Mouse (Mus musculus): ENCODE measurements around the gene Pnpla2.

- TF ChIP-seq CTCF (IDR thresholded peaks at IDR 0.05; ENCODE audit: low read depth) = no peak
- no peak for TF ChIP-seq EP300 (optimal IDR thresholded peaks at IDR 0.05)
Measured at GRCm38 (mm10) chr7:141405466-141405865, 49.5 kb upstream of the Pnpla2 start.
